Mouse (Mus musculus) embryonic fibroblast, embryonic 13.5 days (primary cell): ENCODE data around the gene 1110004F10Rik.

ENCODE experiments used
- CTCF ChIP-seq: IDR thresholded peaks from 2 replicates; pipeline ENCODE4 v1.5.1; 2011; ENCODE audit warnings: mild to moderate bottlenecking, control low read depth, low read length, moderate library complexity, borderline replicate concordance; ENCODE audit not compliant: insufficient read depth
- POLR2A ChIP-seq: IDR thresholded peaks from 2 replicates; pipeline ENCODE4 v1.6.1; 2011; ENCODE audit warnings: low read depth, mild to moderate bottlenecking, control low read depth, low read length, moderate library complexity

GRCm38 (mm10) chr7:116038511-116038910 is 686 bp upstream of the 1110004F10Rik start, which contains the start of gene Sox6:
- TF ChIP-seq POLR2A, result no peak
- TF ChIP-seq CTCF, result no peak
